Mouse (Mus musculus): ENCODE results near the gene Ccm2l. TPM values are rescaled to one million over a fixed set of nuclear protein-coding genes. Genes with fewer than 3 reads are reported as not detected.

Ccm2l gene
- polyA plus RNA-seq, 1 experiment from 2014 or later, result 2.0 TPM

DNA sequence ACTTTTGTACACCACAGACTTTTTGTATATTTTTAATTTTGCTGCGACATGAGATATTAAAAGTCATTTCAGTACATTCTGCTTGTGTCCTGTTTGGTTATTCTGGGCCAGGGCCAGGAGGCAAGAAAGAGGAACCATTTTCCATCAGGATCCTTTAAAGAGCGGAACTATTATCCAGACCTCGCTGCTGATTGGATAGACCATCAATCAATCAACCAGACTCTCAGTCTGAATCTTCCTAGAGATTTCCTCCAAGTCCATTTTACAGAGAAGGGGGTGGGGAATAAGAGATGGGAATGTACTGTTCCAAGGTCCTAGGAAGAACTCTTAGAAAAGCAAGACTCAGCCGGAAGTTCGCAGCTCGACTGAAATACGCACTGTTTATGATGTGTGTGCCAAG is 5.5 kb upstream of the Ccm2l start:
- no peaks in the 10 kb centered on the region for H3K9me3 ChIP-seq (ENCODE audit: control insufficient read depth, low read length)
- H3K4me2 ChIP-seq, result no peak overlapping the region
- no peaks in the 10 kb centered on the region for H3K36me3 ChIP-seq (ENCODE audit: control insufficient read depth, insufficient read depth, low read length)
- no peak overlapping the region for H3K9ac ChIP-seq (ENCODE audit: low read depth, low read length)
- H3K4me1 ChIP-seq (replicated peaks; ENCODE audit: control insufficient read depth, insufficient read depth, low read length), result peaks cover 4% of the 10 kb centered on the region
- DNase-seq (ENCODE audit: low spot score) (no peak), ATAC-seq (replicated peaks; ENCODE audit: low FRiP score) (no peak)
- WGBS, result 85% methylated on average over 7 of the region's 7 CpGs
- H3K4me3 ChIP-seq (ENCODE audit: low read depth, low read length), result no peak overlapping the region
- peaks cover 3% of the 10 kb centered on the region; the same call in 1 of the 2 replicates for H3K27me3 ChIP-seq (replicated peaks; ENCODE audit: control insufficient read depth, insufficient read depth, low read length)
- H3K27ac ChIP-seq (ENCODE audit: low read depth, low read length), result no peak overlapping the region

DNA sequence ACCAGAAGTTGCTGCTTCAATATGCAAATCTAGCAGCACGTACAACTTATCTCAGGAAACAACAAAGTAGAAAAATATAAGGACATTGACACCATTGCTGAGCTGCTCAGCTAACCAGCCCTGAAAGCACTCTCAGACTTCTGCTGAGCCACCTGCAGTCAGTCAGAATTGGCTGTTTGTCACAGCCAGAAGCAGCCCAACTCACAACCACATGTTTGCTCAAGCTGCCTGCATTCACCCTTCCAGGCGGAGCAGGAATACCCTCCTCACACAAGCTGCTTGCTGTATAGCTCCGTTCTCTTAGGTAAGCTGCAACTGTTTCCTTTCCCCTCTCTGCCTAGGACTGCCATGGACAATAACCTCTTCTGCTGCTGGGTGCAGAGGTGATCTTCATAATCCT is 2.4 kb upstream of the Ccm2l start:
- DNase-seq (ENCODE audit: low spot score) (no peak), ATAC-seq (replicated peaks; ENCODE audit: low FRiP score) (no peak)
- Histone ChIP-seq H3K27ac (ENCODE audit: low read depth, low read length) (no peak overlapping the region), H3K36me3 (ENCODE audit: control insufficient read depth, insufficient read depth, low read length) (no peaks in the 10 kb centered on the region), H3K9me3 (ENCODE audit: control insufficient read depth, low read length) (no peaks in the 10 kb centered on the region), H3K4me3 (ENCODE audit: low read depth, low read length) (no peak overlapping the region), H3K9ac (ENCODE audit: low read depth, low read length) (no peak overlapping the region), H3K4me2 (no peak overlapping the region), H3K27me3 (replicated peaks; ENCODE audit: control insufficient read depth, insufficient read depth, low read length) (no peaks in the 10 kb centered on the region), H3K4me1 (replicated peaks; ENCODE audit: control insufficient read depth, insufficient read depth, low read length) (peaks cover 4% of the 10 kb centered on the region)
- 51% methylated on average over 3 of the region's 3 CpGs for WGBS

DNA sequence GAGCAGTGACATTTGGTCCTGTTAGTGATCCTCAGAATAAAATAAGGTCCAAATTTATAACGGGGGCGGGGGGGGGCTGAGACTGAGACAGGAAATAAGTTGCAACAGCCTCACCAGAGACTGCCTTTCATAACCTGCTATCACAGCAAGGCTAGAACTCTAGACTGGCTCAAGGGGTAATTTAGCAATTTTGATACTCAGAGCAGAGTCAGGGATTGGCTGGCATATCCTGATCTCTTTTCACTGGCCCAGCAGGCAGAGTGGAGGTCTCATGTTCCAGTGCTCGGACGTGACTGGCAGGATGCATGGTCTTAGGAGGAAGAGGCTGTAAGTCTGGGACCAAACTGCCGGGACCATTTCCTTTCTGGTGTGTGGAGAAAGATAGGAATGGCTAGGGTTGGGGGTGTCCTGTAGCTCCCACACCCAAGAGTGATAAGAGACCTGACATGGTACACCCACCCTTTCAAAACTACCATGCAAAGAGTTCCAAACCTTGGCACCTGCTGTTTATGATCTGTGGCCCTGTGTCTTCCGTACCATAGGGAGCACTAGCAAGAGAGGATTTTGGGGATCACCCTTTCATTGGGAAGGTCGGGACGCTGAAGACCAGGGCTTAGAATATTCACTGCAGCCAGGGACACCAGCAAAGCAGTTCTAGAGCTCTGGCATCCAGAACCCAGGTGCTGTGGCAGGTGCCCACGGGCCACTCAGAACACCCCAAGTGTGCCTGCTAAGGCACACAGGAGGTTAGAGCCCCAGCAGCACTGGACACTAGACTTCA is 1.4 kb upstream of the Ccm2l start:
- ATAC-seq (replicated peaks; ENCODE audit: low FRiP score) (no peak), DNase-seq (ENCODE audit: low spot score) (no peak)
- no peak overlapping the region for H3K4me3 ChIP-seq (ENCODE audit: low read depth, low read length)
- no peaks in the 10 kb centered on the region for H3K36me3 ChIP-seq (ENCODE audit: control insufficient read depth, insufficient read depth, low read length)
- no peak overlapping the region for H3K9ac ChIP-seq (ENCODE audit: low read depth, low read length)
- 53% methylated on average over 9 of the region's 9 CpGs for WGBS
- peaks cover 4% of the 10 kb centered on the region for H3K4me1 ChIP-seq (replicated peaks; ENCODE audit: control insufficient read depth, insufficient read depth, low read length)
- no peaks in the 10 kb centered on the region for H3K9me3 ChIP-seq (ENCODE audit: control insufficient read depth, low read length)
- H3K27ac ChIP-seq (ENCODE audit: low read depth, low read length), result no peak overlapping the region
- H3K27me3 ChIP-seq (replicated peaks; ENCODE audit: control insufficient read depth, insufficient read depth, low read length), result no peaks in the 10 kb centered on the region
- no peak overlapping the region for H3K4me2 ChIP-seq

DNA sequence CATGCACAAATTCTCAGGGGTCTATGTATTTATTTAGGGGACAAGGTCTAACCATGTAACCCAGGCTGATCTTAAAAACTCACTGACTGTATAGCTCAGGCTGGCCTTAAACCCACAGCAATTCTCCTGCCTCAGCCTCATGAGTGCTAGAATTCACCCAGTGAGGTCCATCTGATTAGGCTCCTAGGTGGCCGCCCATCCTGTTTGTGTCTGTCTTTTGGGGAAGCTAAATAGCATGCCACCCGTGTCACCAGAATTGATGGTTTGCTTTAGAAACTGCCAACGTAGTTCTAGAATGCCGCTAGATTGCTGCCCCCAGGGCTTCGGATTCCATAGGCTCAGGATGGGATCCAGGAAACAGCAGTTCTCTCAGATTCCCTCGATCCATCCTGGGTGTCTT is 1.2 kb downstream of the Ccm2l start:
- no peak overlapping the region for H3K27ac ChIP-seq (ENCODE audit: low read depth, low read length)
- 45% methylated on average over 6 of the region's 6 CpGs for WGBS
- peaks cover 4% of the 10 kb centered on the region for H3K4me1 ChIP-seq (replicated peaks; ENCODE audit: control insufficient read depth, insufficient read depth, low read length)
- no peak overlapping the region; the same call in 1 of the 2 replicates for H3K4me2 ChIP-seq
- ATAC-seq (replicated peaks; ENCODE audit: low FRiP score) (no peak), DNase-seq (ENCODE audit: low spot score) (no peak)
- H3K4me3 ChIP-seq (ENCODE audit: low read depth, low read length), result no peak overlapping the region
- H3K36me3 ChIP-seq (ENCODE audit: control insufficient read depth, insufficient read depth, low read length), result no peaks in the 10 kb centered on the region; the same call in 1 of the 2 replicates
- H3K27me3 ChIP-seq (replicated peaks; ENCODE audit: control insufficient read depth, insufficient read depth, low read length), result peaks cover 21% of the 10 kb centered on the region
- H3K9me3 ChIP-seq (ENCODE audit: control insufficient read depth, low read length), result no peaks in the 10 kb centered on the region
- no peak overlapping the region for H3K9ac ChIP-seq (ENCODE audit: low read depth, low read length)

DNA sequence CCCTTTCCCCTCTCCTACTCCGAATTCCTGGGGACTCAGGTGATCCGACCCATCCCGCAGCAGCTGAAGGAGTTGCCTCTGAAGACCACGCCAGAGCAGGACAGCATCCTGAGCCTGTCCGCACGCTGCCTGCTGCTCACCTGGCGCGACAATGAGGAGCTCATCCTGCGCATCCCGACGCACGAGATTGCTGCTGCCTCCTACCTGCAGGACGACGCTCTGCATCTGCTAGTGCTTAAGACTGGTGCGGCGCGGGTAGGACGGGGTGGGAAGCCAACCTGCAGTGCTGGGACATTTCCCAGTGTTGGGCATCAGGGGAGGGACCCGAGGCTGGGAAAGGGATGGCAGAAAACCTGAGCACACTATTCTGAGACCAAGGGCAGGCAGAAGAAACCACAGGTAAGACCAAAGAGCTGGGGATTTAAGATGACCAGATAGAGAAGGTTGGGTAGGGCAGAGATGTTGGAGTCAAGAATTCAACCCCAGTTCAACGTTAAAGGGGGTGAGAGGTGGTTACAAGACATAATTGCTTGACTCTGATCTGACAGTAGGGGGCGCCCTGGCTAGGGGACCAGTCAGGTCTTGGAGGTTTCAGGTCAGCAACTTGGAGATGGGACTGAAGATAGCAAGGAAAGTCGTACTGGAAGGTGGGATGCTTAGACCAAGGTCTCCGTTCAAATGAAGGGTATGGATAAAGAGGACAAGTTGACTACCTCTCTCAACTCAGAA is 5.2 kb downstream of the Ccm2l start:
- no peak overlapping the region for H3K4me3 ChIP-seq (ENCODE audit: low read depth, low read length)
- ATAC-seq (replicated peaks; ENCODE audit: low FRiP score) (no peak), DNase-seq (ENCODE audit: low spot score) (no peak)
- H3K36me3 ChIP-seq (ENCODE audit: control insufficient read depth, insufficient read depth, low read length), result no peaks in the 10 kb centered on the region; the same call in 1 of the 2 replicates
- H3K9ac ChIP-seq (ENCODE audit: low read depth, low read length), result no peak overlapping the region
- H3K9me3 ChIP-seq (ENCODE audit: control insufficient read depth, low read length), result no peaks in the 10 kb centered on the region
- H3K27me3 ChIP-seq (replicated peaks; ENCODE audit: control insufficient read depth, insufficient read depth, low read length), result peaks cover 32% of the 10 kb centered on the region
- no peak overlapping the region for H3K27ac ChIP-seq (ENCODE audit: low read depth, low read length)
- WGBS, result 37% methylated on average over 23 of the region's 23 CpGs
- H3K4me1 ChIP-seq (replicated peaks; ENCODE audit: control insufficient read depth, insufficient read depth, low read length), result no peaks in the 10 kb centered on the region
- no peak overlapping the region for H3K4me2 ChIP-seq

DNA sequence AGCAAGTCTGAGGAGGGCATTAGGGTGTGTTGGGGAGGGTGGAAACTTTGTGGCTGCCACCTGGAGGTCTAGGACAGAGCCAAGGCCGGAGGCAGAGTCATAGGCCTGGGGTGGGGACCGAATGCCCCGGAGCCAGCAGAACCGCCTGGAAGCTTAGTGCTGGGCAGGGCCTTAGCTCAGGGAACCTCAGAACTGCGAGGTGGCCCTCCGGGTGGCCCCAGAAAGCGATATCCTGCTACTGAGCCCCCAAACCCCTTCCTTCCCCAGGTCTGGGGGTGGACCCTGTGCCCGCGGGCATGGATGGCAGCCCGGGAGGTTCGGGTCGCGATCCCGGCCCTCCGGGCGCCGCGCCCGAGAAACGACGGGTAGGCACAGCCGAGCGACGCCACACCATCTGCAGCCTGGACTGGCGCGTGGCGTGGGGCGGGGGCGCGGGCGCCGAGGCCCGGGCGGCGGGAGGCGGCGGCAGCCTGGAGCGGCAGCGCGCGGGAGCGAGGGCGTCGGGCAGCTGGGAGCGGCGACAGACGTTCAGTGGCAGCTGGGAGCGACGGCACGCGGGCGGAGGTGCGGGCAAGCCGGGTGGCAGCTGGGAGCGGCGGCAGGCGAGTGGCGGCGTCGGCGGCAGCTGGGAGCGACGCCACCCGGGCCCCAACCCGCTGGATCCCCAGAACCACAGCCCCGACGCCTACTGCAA is 5.9 kb downstream of the Ccm2l start:
- WGBS, result 35% methylated on average over 67 of the region's 67 CpGs
- peaks cover 5% of the 10 kb centered on the region; the same call in 1 of the 2 replicates for H3K4me1 ChIP-seq (replicated peaks; ENCODE audit: control insufficient read depth, insufficient read depth, low read length)
- ATAC-seq (replicated peaks; ENCODE audit: low FRiP score) (no peak), DNase-seq (ENCODE audit: low spot score) (no peak)
- peak overlapping the region; percentile 37 for H3K4me3 ChIP-seq (ENCODE audit: low read depth, low read length)
- H3K4me2 ChIP-seq, result peak overlapping the region; percentile 54
- H3K9ac ChIP-seq (ENCODE audit: low read depth, low read length), result no peak overlapping the region
- H3K36me3 ChIP-seq (ENCODE audit: control insufficient read depth, insufficient read depth, low read length), result no peaks in the 10 kb centered on the region; the same call in 1 of the 2 replicates
- H3K27ac ChIP-seq (ENCODE audit: low read depth, low read length), result no peak overlapping the region
- H3K27me3 ChIP-seq (replicated peaks; ENCODE audit: control insufficient read depth, insufficient read depth, low read length), result peaks cover 32% of the 10 kb centered on the region
- no peaks in the 10 kb centered on the region for H3K9me3 ChIP-seq (ENCODE audit: control insufficient read depth, low read length)

DNA sequence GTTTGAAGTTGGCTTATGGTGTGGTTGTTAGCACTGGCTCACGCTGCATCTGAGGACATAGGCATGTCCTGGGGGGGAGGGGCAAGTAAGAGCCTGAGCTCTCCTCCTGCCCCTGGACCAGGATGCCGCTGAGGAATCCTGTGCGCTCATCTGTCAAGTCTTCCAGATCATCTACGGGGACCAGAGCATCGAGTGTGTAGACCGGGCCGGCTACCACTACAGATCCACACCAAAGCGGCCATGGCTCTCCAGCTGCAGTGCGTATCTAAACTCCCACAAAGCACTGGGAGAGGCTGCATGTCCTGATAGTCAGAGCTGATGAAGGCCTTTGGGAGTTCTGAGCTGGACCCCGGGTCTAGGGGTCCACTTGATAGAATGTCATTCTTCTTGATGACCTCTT is 8.9 kb downstream of the Ccm2l start:
- H3K27me3 ChIP-seq (replicated peaks; ENCODE audit: control insufficient read depth, insufficient read depth, low read length), result peaks cover 32% of the 10 kb centered on the region
- no peak overlapping the region for H3K4me3 ChIP-seq (ENCODE audit: low read depth, low read length)
- no peak overlapping the region for H3K27ac ChIP-seq (ENCODE audit: low read depth, low read length)
- no peaks in the 10 kb centered on the region; the same call in 1 of the 2 replicates for H3K36me3 ChIP-seq (ENCODE audit: control insufficient read depth, insufficient read depth, low read length)
- no peak overlapping the region for H3K4me2 ChIP-seq
- H3K4me1 ChIP-seq (replicated peaks; ENCODE audit: control insufficient read depth, insufficient read depth, low read length), result peaks cover 13% of the 10 kb centered on the region; the same call in 1 of the 2 replicates
- 83% methylated on average over 10 of the region's 10 CpGs for WGBS
- H3K9me3 ChIP-seq (ENCODE audit: control insufficient read depth, low read length), result no peaks in the 10 kb centered on the region
- H3K9ac ChIP-seq (ENCODE audit: low read depth, low read length), result no peak overlapping the region
- no peak for DNase-seq (ENCODE audit: low spot score)
- no peak for ATAC-seq (replicated peaks; ENCODE audit: low FRiP score)

DNA sequence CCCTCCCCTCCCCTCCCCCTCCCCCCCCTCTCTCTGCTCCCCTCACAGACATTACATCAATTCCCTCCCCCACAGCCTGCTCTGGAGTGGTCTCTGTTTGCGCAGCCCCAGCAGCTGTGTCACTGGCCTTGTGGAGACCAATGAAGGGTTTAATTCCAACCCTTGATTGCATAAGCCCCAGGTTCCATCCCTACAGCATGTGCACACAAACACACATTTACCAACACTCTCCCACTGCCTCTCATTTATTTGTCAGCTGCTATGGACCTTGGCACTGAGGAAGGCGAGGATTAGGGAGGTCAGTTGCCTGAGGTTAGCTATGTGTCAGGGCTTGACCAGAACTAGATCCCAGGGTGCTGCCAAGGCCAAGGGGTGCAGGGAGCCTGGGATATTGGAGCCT is 10.2 kb downstream of the Ccm2l start:
- H3K9ac ChIP-seq (ENCODE audit: low read depth, low read length), result no peak overlapping the region
- peak overlapping the region; percentile 68 for H3K27ac ChIP-seq (ENCODE audit: low read depth, low read length)
- 43% methylated on average over 2 of the region's 2 CpGs for WGBS
- no peaks in the 10 kb centered on the region for H3K9me3 ChIP-seq (ENCODE audit: control insufficient read depth, low read length)
- no peaks in the 10 kb centered on the region for H3K36me3 ChIP-seq (ENCODE audit: control insufficient read depth, insufficient read depth, low read length)
- peaks cover 21% of the 10 kb centered on the region for H3K27me3 ChIP-seq (replicated peaks; ENCODE audit: control insufficient read depth, insufficient read depth, low read length)
- ATAC-seq (replicated peaks; ENCODE audit: low FRiP score), result peak; percentile 39
- H3K4me1 ChIP-seq (replicated peaks; ENCODE audit: control insufficient read depth, insufficient read depth, low read length), result peaks cover 13% of the 10 kb centered on the region; the same call in 1 of the 2 replicates
- no peak overlapping the region for H3K4me2 ChIP-seq
- H3K4me3 ChIP-seq (ENCODE audit: low read depth, low read length), result no peak overlapping the region
- DNase-seq (ENCODE audit: low spot score), result no peak

Measured in liver, embryonic 11.5 days (tissue).